Mouse (Mus musculus): ENCODE results near the gene Abcb4.

- TF ChIP-seq CTCF (IDR thresholded peaks at IDR 0.05; ENCODE audit: low read depth, low read length) (no peak), POLR2A (IDR thresholded peaks at IDR 0.05; ENCODE audit: insufficient read depth, low read length) (no peak), EP300 (IDR thresholded peaks at IDR 0.05; ENCODE audit: insufficient read depth, low read depth, low read length) (no peak)
These were observed 29.8 kb upstream of the Abcb4 start for GRCm38 (mm10) chr5:8863580-8864337.

Measured in ES-Bruce4 (cell line).